Mouse (Mus musculus): ENCODE measurements at regions not wholly inside any gene's neighbourhood (a gene's known extent, or its start where the extent isn't known, plus 50 kb on each side); places are given as distances from the start of the nearest gene placed in this dataset.

DNA sequence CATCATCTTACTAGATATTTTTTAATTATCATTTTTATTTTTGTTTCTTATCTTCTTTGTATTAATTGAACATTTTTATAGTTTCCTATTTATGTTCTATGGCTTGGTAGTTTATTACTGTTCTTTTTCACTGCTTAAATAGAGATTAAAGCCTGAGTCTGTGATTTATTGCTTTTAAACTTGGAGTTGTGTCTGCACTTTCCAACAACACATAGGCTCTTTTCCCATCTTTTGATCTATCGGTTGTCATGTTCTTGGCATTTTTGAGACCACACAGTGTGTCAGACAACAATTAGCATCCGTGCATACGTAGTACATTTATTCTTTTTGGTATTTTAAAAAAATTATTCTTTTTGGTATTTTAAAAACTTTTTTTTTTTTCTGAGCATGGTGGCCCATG is 173.2 kb upstream of the Tcf21 start:
- Histone ChIP-seq H3K4me2 (replicated peaks) (no peak overlapping the region), H3K4me1 (no peaks in the 10 kb centered on the region), H3K4me3 (no peak overlapping the region), H3K9ac (no peak overlapping the region), H3K36me3 (no peaks in the 10 kb centered on the region), H3K27me3 (replicated peaks) (no peaks in the 10 kb centered on the region), H3K27ac (no peak overlapping the region), H3K9me3 (no peaks in the 10 kb centered on the region)
- WGBS: 85% methylated on average over 3 of the region's 3 CpGs
- no peak for ATAC-seq (ENCODE audit: low FRiP score, low read depth)

DNA sequence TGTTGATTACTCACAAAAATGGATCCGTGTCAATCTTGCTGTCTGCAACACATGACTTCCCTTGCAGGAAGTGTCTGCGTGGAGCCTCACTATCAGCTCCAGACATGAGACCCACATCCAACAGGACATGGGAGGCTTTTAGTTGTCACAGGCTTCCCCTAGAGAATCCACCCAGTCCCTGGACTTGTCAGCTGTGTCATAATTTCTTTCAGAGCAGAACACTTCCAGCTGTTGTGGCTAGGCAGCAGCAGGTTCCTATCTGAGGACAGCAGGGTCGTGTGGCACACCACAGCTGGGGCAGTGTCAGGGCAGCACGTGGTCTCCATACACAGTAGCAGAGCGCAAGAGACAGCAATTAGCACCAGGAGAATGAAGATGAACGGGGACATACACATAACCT is 161.8 kb upstream of the Tcf21 start:
- Histone ChIP-seq H3K27ac (no peak overlapping the region), H3K9ac (no peak overlapping the region), H3K4me2 (replicated peaks) (no peak overlapping the region), H3K4me3 (no peak overlapping the region), H3K4me1 (no peaks in the 10 kb centered on the region), H3K27me3 (replicated peaks) (no peaks in the 10 kb centered on the region), H3K9me3 (no peaks in the 10 kb centered on the region), H3K36me3 (no peaks in the 10 kb centered on the region)
- ATAC-seq (ENCODE audit: low FRiP score, low read depth): no peak
- 74% methylated on average over 6 of the region's 6 CpGs for WGBS

DNA sequence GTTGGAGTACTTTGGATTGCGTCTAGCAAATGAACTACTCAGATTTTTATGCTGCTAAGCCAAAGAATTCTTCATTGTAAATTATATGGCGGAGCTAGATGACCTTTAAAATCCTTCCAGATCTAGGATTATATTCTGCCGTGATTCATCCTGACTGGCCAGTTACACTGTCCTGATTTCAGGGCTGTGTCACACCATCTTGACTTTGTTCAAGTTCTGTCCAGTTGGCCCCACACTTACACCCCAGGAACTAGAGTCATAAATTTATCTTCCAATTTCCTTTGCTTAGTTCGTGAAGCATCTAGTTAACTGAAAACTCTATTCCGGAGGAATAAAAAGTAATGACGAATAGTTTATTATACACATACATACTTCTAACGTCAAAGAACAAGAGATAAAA is 158.5 kb upstream of the Tcf21 start:
- Histone ChIP-seq H3K4me2 (replicated peaks) (no peak overlapping the region), H3K36me3 (no peaks in the 10 kb centered on the region), H3K27me3 (replicated peaks) (no peaks in the 10 kb centered on the region), H3K9me3 (no peaks in the 10 kb centered on the region), H3K9ac (no peak overlapping the region), H3K4me1 (no peaks in the 10 kb centered on the region), H3K27ac (no peak overlapping the region), H3K4me3 (no peak overlapping the region)
- ATAC-seq (ENCODE audit: low FRiP score, low read depth): no peak
- 92% methylated on average over 7 of the region's 7 CpGs for WGBS

DNA sequence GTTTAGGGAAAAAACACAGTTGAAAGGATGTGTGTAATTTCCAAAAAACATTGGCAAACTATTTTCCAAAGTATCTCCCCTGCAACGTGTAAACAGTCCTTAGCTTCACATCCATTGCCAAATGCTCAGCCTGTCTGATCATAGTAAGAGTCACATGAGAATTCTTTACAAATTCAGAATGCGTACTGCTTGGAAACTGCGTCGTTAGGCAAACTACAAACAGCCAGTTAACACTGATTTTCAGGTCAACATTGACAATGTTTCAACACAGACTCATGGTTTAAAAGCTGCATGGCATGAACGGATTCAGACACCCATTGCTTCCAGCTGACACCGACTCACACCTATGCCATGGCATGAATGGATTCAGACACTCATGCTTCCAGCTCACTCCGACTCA is 137.0 kb upstream of the Tcf21 start:
- Histone ChIP-seq H3K9ac (no peak overlapping the region), H3K9me3 (no peaks in the 10 kb centered on the region), H3K4me1 (no peaks in the 10 kb centered on the region), H3K27me3 (replicated peaks) (no peaks in the 10 kb centered on the region), H3K36me3 (no peaks in the 10 kb centered on the region), H3K27ac (no peak overlapping the region), H3K4me2 (replicated peaks) (no peak overlapping the region), H3K4me3 (no peak overlapping the region)
- no peak for ATAC-seq (ENCODE audit: low FRiP score, low read depth)
- WGBS: 89% methylated on average over 7 of the region's 7 CpGs

DNA sequence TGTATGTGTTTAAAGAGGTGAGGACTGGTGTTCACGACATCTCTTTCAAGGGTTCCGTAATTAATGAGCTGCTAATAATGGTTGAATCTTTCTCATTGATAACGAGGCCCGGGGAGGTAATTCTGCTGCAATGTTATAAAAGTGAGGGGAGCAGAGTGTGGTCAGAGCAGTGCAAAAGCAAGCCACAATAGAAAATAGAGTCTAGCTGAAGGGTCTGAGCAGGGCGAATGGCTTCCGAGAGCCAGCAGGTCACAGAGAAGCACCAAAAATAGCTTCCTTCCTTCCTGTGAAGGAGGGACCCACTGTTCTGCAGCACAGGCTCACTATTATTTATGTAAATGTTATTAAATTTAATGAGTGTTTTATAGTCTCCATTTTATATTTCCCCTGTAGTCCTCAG is 133.3 kb upstream of the Tcf21 start:
- Histone ChIP-seq H3K4me2 (replicated peaks) (no peak overlapping the region), H3K9me3 (no peaks in the 10 kb centered on the region), H3K4me1 (no peaks in the 10 kb centered on the region), H3K27me3 (replicated peaks) (no peaks in the 10 kb centered on the region), H3K9ac (no peak overlapping the region), H3K4me3 (no peak overlapping the region), H3K27ac (no peak overlapping the region), H3K36me3 (no peaks in the 10 kb centered on the region)
- ATAC-seq (ENCODE audit: low FRiP score, low read depth): no peak
- 65% methylated on average over 6 of the region's 6 CpGs for WGBS

DNA sequence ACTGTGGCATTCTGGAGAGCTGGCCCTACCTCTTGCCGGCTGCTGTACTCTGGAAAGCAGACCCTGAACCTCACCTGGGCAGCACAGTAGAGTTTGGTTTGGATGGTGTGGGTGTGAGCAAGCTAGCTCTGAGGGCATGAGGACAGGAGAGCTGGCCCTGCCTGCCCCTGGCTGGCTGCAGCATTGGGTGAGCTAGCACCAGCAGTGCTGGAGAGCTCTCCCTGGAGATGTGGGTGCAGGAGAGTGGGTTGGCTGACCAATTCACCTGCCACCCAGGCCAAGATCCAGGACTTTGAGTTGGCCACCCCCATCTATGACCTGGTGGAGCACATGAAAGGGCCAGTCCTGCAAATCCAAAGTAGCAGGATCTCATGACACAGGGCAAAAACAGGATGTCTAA is 124.3 kb upstream of the Tcf21 start:
- ATAC-seq (ENCODE audit: low FRiP score, low read depth): no peak
- Histone ChIP-seq H3K9ac (no peak overlapping the region), H3K4me2 (replicated peaks) (no peak overlapping the region), H3K36me3 (no peaks in the 10 kb centered on the region), H3K4me3 (no peak overlapping the region), H3K27ac (no peak overlapping the region), H3K9me3 (no peaks in the 10 kb centered on the region), H3K27me3 (replicated peaks) (no peaks in the 10 kb centered on the region), H3K4me1 (no peaks in the 10 kb centered on the region)
- WGBS: 96% methylated on average over 1 of the region's 1 CpGs

DNA sequence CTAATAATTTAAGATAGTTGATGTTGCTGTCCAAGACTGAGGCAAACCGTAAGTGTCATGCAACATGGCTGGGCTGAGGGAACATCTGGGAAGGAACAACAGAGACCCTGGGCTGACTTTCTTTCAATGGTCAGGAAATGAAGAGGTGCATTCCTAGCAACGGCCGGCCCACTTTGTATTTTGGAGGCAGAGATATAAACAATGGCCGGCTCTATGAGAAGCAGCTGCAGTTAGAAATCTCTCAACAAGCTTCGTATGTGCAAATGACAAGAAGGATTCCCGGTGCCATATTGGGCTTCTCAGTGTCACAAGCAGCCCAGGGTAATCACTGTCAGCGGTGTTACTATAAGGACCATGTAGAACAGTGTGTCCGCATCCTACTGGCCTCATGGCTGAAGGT is 108.0 kb upstream of the Tcf21 start:
- 92% methylated on average over 8 of the region's 8 CpGs for WGBS
- no peak overlapping the region for H3K4me2 ChIP-seq (replicated peaks)
- no peak for ATAC-seq (ENCODE audit: low FRiP score, low read depth)
- no peaks in the 10 kb centered on the region for H3K36me3 ChIP-seq
- H3K4me3 ChIP-seq: no peak overlapping the region
- no peaks in the 10 kb centered on the region for H3K4me1 ChIP-seq
- no peaks in the 10 kb centered on the region for H3K27me3 ChIP-seq (replicated peaks)
- no peak overlapping the region for H3K27ac ChIP-seq
- no peaks in the 10 kb centered on the region for H3K9me3 ChIP-seq
- no peak overlapping the region for H3K9ac ChIP-seq

DNA sequence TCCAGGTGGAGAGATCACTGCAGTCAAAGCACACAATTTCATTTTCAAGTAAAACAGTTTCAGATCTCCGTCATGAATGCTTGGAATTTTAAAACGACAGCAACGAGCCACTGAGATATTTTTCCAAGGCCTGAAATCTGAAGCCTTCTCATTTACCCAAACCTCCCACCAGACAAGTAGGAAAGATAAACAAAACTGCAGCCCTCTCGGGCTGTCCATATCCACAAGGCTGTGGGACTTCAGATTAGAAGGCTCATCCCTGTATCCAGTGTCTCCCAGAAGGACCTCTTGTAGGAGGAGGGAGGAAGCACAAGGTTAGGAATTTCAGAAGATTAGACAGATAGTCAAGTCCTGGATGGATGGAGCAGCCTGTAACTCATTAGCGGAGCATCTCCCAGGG is 106.1 kb upstream of the Tcf21 start:
- WGBS: 82% methylated on average over 5 of the region's 5 CpGs
- no peak overlapping the region for H3K27ac ChIP-seq
- H3K36me3 ChIP-seq: no peaks in the 10 kb centered on the region
- no peak overlapping the region for H3K9ac ChIP-seq
- no peaks in the 10 kb centered on the region for H3K27me3 ChIP-seq (replicated peaks)
- H3K4me3 ChIP-seq: no peak overlapping the region
- no peaks in the 10 kb centered on the region for H3K9me3 ChIP-seq
- no peak overlapping the region for H3K4me2 ChIP-seq (replicated peaks)
- ATAC-seq (ENCODE audit: low FRiP score, low read depth): no peak
- H3K4me1 ChIP-seq: no peaks in the 10 kb centered on the region

DNA sequence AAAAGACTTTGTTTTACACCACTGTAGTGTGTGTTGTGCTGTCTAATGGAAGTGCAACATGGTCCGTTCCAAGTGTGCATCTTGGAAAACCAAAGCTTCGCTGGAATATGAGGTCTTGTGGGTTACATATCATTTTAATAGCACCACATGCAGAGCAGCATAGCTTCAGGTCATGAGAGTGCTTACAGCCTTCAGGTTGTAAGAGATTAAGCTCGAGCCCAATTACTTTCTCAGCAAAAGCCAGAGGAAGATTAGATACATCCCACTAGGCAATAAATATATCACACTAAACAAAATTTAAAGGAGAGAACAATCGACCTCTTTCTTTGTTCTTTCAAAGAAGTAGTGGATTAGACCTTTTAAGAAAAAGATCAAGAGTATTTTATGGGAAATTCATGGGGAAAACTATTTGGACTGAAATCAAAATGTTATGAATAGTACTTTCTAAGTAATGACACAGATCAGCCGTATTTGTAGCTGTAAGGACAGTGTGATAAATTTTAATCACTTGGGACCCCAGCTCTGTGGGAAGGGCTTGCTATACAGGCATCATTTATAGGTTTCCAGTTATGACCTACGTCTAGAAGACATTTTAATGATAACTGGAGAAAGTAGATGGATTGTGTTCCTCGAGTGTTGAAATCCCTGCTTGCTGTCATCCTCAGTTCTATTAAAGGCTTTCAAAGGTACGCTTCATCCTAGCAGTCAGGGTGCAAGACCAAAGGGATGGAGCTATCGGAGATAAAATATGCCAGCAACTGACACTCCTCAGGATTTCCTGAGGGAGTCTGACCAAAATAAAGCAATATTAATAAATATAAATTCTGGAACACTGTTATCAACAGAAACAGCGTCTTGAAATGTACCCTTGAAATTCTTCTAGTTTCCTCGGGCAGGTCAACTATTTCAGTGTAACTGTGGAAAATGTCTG is 101.3 kb upstream of the Tcf21 start:
- no peak for ATAC-seq (ENCODE audit: low FRiP score, low read depth)
- WGBS: 63% methylated on average over 11 of the region's 11 CpGs
- Histone ChIP-seq H3K36me3 (no peaks in the 10 kb centered on the region), H3K4me2 (replicated peaks) (no peak overlapping the region), H3K9me3 (no peaks in the 10 kb centered on the region), H3K27me3 (replicated peaks) (no peaks in the 10 kb centered on the region), H3K4me1 (no peaks in the 10 kb centered on the region), H3K27ac (no peak overlapping the region), H3K4me3 (no peak overlapping the region), H3K9ac (no peak overlapping the region)

DNA sequence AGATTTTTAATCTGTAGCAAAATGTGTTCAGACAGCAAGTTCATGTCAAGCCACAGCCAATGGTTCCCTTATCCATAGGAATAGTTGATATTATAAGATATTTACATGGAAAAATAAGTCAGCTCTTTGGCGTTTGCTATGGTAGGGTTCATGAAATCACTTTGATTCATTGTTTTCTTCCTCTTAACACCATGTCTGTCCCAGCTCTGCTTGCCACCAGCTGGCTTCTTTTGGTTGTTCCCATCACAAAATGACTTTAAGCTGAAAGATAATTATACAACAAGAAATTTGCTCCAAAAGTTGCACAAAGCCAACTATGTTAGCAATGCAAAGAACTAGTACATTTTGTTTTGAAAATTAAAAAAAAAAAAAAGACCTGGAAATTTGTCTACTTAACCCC is 99.9 kb upstream of the Tcf21 start:
- Histone ChIP-seq H3K4me2 (replicated peaks) (no peak overlapping the region), H3K9me3 (no peaks in the 10 kb centered on the region), H3K4me3 (no peak overlapping the region), H3K27me3 (replicated peaks) (no peaks in the 10 kb centered on the region), H3K9ac (no peak overlapping the region), H3K4me1 (no peaks in the 10 kb centered on the region), H3K36me3 (no peaks in the 10 kb centered on the region), H3K27ac (no peak overlapping the region)
- ATAC-seq (ENCODE audit: low FRiP score, low read depth): no peak
- WGBS: 81% methylated on average over 1 of the region's 1 CpGs

DNA sequence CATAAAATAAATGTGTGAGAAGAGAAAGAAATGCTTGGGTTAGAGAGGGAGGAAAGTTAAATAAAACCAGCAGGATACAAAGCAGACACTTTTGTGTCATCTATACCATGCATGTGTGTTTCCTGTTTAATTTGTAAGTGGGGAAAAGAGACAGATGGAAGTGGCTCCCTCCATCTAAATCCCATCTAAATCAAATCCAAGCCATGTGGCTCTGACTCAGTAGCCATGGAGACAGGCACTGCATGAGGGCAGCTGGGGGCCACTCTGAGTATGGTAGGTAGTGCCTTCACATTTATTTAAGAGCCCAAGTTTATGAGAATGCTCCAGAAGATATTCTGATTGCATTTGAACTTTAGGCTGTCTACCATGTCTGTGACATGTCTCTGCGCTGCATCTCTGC is 97.8 kb upstream of the Tcf21 start:
- no peak for ATAC-seq (ENCODE audit: low FRiP score, low read depth)
- WGBS: 94% methylated on average over 1 of the region's 1 CpGs

DNA sequence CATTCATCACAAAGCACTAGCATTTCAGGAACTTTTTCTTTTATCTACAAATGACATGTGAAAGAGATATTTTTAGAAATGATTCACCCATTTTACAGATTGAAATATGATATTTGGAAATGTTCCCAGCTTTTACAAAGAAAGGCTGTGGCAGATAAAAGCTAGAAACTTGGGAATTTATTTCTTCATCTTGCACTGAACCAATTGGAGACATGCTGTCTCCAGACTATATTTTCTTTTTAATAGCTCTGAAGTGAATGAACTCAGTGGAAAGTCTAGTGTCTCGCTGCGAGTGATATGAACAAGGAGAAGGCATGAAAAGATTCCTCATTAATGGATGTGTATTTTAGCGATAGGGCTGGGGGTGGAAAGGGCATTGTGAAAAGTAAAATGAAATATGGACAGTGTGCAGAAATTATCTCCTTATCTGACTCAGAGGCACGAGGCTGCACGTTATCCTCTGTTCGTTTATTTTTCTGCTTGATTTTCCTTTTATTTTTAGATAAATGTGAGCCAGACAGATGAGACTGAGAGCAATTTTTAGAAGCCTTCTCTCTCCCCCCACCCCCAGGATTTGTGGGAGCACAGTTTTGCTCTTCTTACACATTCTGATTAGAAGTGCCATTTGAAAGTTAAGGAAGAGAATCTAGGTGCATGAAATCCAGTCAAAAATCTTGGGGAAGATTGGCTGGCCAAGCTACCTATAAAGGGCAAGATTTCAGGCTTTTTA is 96.0 kb upstream of the Tcf21 start:
- Histone ChIP-seq H3K36me3 (no peaks in the 10 kb centered on the region), H3K27ac (no peak overlapping the region), H3K9me3 (no peaks in the 10 kb centered on the region), H3K9ac (no peak overlapping the region), H3K4me2 (replicated peaks) (no peak overlapping the region), H3K4me1 (no peaks in the 10 kb centered on the region), H3K4me3 (no peak overlapping the region), H3K27me3 (replicated peaks) (no peaks in the 10 kb centered on the region)
- WGBS: 77% methylated on average over 6 of the region's 6 CpGs
- ATAC-seq (ENCODE audit: low FRiP score, low read depth): no peak

More for the DNA sequence above, 97.8 kb upstream of the Tcf21 start:
- H3K36me3 ChIP-seq: no peaks in the 10 kb centered on the region
- no peak overlapping the region for H3K4me3 ChIP-seq
- no peaks in the 10 kb centered on the region for H3K4me1 ChIP-seq
- no peak overlapping the region for H3K27ac ChIP-seq
- H3K27me3 ChIP-seq (replicated peaks): no peaks in the 10 kb centered on the region
- no peak overlapping the region for H3K9ac ChIP-seq
- no peak overlapping the region for H3K4me2 ChIP-seq (replicated peaks)
- H3K9me3 ChIP-seq: no peaks in the 10 kb centered on the region

DNA sequence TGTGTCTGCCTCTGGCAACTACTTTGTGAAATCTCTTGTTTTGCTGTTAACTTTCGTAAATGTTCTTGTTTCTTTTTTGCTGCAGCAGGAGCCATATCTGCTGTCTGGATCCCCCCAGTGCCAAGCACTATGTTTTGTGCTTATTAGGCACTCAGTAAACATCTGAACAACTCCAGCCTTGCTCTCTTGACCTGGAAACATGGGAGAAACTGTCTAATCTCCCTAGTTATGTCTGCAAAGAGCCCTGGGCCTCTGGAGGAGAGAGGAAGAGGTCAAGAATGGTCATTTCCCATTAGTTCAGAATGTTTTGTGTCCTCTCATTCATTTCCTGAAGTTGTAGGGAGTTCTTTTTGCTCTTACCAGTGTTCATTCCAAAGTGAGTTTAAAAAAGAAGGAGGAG is 93.1 kb upstream of the Tcf21 start:
- ATAC-seq (ENCODE audit: low FRiP score, low read depth): no peak
- no peaks in the 10 kb centered on the region for H3K36me3 ChIP-seq
- H3K4me1 ChIP-seq: no peaks in the 10 kb centered on the region
- WGBS: 93% methylated on average over 1 of the region's 1 CpGs
- H3K9ac ChIP-seq: no peak overlapping the region
- H3K27me3 ChIP-seq (replicated peaks): no peaks in the 10 kb centered on the region
- H3K27ac ChIP-seq: no peak overlapping the region
- no peak overlapping the region for H3K4me2 ChIP-seq (replicated peaks)
- no peaks in the 10 kb centered on the region for H3K9me3 ChIP-seq
- H3K4me3 ChIP-seq: no peak overlapping the region
